Mouse (Mus musculus) forebrain, postnatal 0 days (tissue): ENCODE measurements around the gene Rundc1. TPM values are rescaled to one million over a fixed set of nuclear protein-coding genes. Genes with fewer than 3 reads are reported as not detected.
A peak's percentile ranks its signal among the peaks of the same experiment; 100 is the strongest.
"Not testable (repeated sequence)": the region's sequence is repeated elsewhere in the genome, so short reads cannot be mapped to it uniquely, and the experiment has no call there.

Experiments
- ATAC-seq: fragments of 200-750 bp; cut with Nextera tagmentation; 2 replicates; pipeline ENCODE4 v1.8.0; 2017; ENCODE audit warnings: mild to moderate bottlenecking, moderate library complexity
- DNase-seq: peaks from one replicate; pipeline ENCODE4 v3.0.0-alpha.2; 2015
- H3K27ac ChIP-seq: fragments of 300-500 bp; sonication (generic); 2 replicates; pipeline ENCODE4 v1.5.1; 2014; ENCODE audit warnings: low read depth, mild to moderate bottlenecking, antibody characterized with exemption, low read length, moderate library complexity, mixed read lengths
- H3K27me3 ChIP-seq: fragments of 300-500 bp; sonication (generic); 2 replicates; pipeline ENCODE4 v1.6.1; 2014; ENCODE audit warnings: mild to moderate bottlenecking, low read length, mixed read lengths; ENCODE audit not compliant: insufficient read depth
- H3K36me3 ChIP-seq: fragments of 300-500 bp; sonication (generic); 2 replicates; pipeline ENCODE4 v1.6.1; 2014; ENCODE audit warnings: mild to moderate bottlenecking, moderate library complexity; ENCODE audit not compliant: insufficient read depth
- H3K4me1 ChIP-seq: fragments of 300-500 bp; sonication (generic); 2 replicates; pipeline ENCODE4 v1.6.1; 2014; ENCODE audit warnings: antibody characterized with exemption; ENCODE audit not compliant: insufficient read depth
- H3K4me2 ChIP-seq: fragments of 300-500 bp; sonication (generic); 2 replicates; pipeline ENCODE4 v1.6.1; 2014; ENCODE audit warnings: low read depth, mild to moderate bottlenecking, moderate library complexity
- H3K4me3 ChIP-seq: fragments of 300-500 bp; sonication (generic); 2 replicates; pipeline ENCODE4 v1.5.1; 2014; ENCODE audit warnings: low read depth, low read length, mixed read lengths
- H3K9ac ChIP-seq: fragments of 300-500 bp; sonication (generic); 2 replicates; pipeline ENCODE4 v1.6.1; 2014; ENCODE audit warnings: mild to moderate bottlenecking
- H3K9me3 ChIP-seq: fragments of 300-500 bp; sonication (generic); 2 replicates; pipeline ENCODE4 v1.6.1; 2016; ENCODE audit warnings: low read length
- CTCF ChIP-seq: sonication (generic); IDR thresholded peaks from 2 replicates; pipeline ENCODE4 v1.5.1; 2016; ENCODE audit warnings: antibody characterized with exemption, control low read depth, low read depth
- WGBS: fragments of 180-500 bp; shearing (Covaris S2); extraction: QIAGEN DNeasy Blood & Tissue Kit; methylation state at CpG from one replicate; pipeline ENCODE4 v1.1.7; 2014; 5-methylcytosine and 5-hydroxymethylcytosine counted together
- polyA plus RNA-seq: library from polyadenylated mRNA; unstranded; fragments of >200 nt; fragmentation: Nextera tagmentation; extraction: Ambion mirVana; gene quantifications from 2 replicates; pipeline ENCODE4 v1.2.1, GENCODE M21; 2015
- total RNA-seq: library from RNA; depleted of rRNA; stranded (reverse); fragments of >200 nt; gene quantifications from 2 replicates; pipeline ENCODE4 v1.2.3, GENCODE M21; 2014

Rundc1 gene
- total and polyA plus RNA-seq, 2 experiments from 2014 or later = 12.6 to 24.4 TPM

GRCm38 (mm10) chr11:101431327-101431726 lies 6.4 kb downstream of the Rundc1 start:
- H3K9me3 ChIP-seq = no peaks in the 10 kb centered on the region
- TF ChIP-seq CTCF = no peak
- H3K27ac ChIP-seq = no peak overlapping the region
- DNase-seq (no peak), ATAC-seq (no peak)
- H3K36me3 ChIP-seq = peaks cover 59% of the 10 kb centered on the region
- 94% methylated on average over 9 of the region's 9 CpGs for WGBS
- H3K4me1 ChIP-seq = peaks cover 6% of the 10 kb centered on the region
- no peak overlapping the region for H3K4me2 ChIP-seq
- no peak overlapping the region for H3K4me3 ChIP-seq
- H3K9ac ChIP-seq = no peak overlapping the region
- H3K27me3 ChIP-seq = no peaks in the 10 kb centered on the region

GRCm38 (mm10) chr11:101433396-101433795 lies 8.5 kb downstream of the Rundc1 start:
- TF ChIP-seq CTCF = no peak
- no peaks in the 10 kb centered on the region for H3K9me3 ChIP-seq
- DNase-seq (no peak), ATAC-seq (no peak)
- H3K36me3 ChIP-seq = peaks cover 59% of the 10 kb centered on the region
- no peak overlapping the region for H3K27ac ChIP-seq
- no peak overlapping the region for H3K4me2 ChIP-seq
- no peak overlapping the region for H3K4me3 ChIP-seq
- 72% methylated on average over 13 of the region's 13 CpGs for WGBS
- no peaks in the 10 kb centered on the region for H3K27me3 ChIP-seq
- H3K4me1 ChIP-seq = no peaks in the 10 kb centered on the region
- no peak overlapping the region for H3K9ac ChIP-seq

- DNase-seq (no peak), ATAC-seq (no peak)
- Histone ChIP-seq H3K4me2 (no peak overlapping the region), H3K9me3 (no peaks in the 10 kb centered on the region), H3K27me3 (no peaks in the 10 kb centered on the region), H3K36me3 (peaks cover 44% of the 10 kb centered on the region), H3K27ac (no peak overlapping the region), H3K4me3 (no peak overlapping the region), H3K4me1 (no peaks in the 10 kb centered on the region), H3K9ac (no peak overlapping the region)
- 87% methylated on average over 4 of the region's 4 CpGs for WGBS
- TF ChIP-seq CTCF = no peak
These were observed 10.9 kb downstream of the Rundc1 start for GRCm38 (mm10) chr11:101435831-101436230.

GRCm38 (mm10) chr11:101436916-101437315 lies 12.0 kb downstream of the Rundc1 start:
- H3K4me1 ChIP-seq = no peaks in the 10 kb centered on the region
- H3K9me3 ChIP-seq = no peaks in the 10 kb centered on the region
- ATAC-seq (no peak), DNase-seq (no peak)
- no peak for TF ChIP-seq CTCF
- no peak overlapping the region for H3K4me3 ChIP-seq
- H3K9ac ChIP-seq = no peak overlapping the region
- H3K36me3 ChIP-seq = peaks cover 33% of the 10 kb centered on the region
- 49% methylated on average over 4 of the region's 4 CpGs for WGBS
- no peaks in the 10 kb centered on the region for H3K27me3 ChIP-seq
- no peak overlapping the region for H3K27ac ChIP-seq
- H3K4me2 ChIP-seq = no peak overlapping the region

GRCm38 (mm10) chr11:101438006-101438405 lies 13.1 kb downstream of the Rundc1 start:
- not testable (repeated sequence) for H3K9ac ChIP-seq, H3K27ac ChIP-seq, H3K4me3 ChIP-seq, H3K4me2 ChIP-seq, H3K4me1 ChIP-seq, H3K9me3 ChIP-seq, DNase-seq, H3K27me3 ChIP-seq, ATAC-seq
- 55% methylated on average over 3 of the region's 3 CpGs for WGBS
- H3K36me3 ChIP-seq = peaks cover 27% of the 10 kb centered on the region

GRCm38 (mm10) chr11:101441450-101442126 lies 16.7 kb downstream of the Rundc1 start:
- not testable (repeated sequence) for ATAC-seq, H3K9ac ChIP-seq, H3K27me3 ChIP-seq, H3K9me3 ChIP-seq, DNase-seq, H3K4me1 ChIP-seq, H3K27ac ChIP-seq
- H3K4me3 ChIP-seq = peak overlapping the region; percentile 31
- peak overlapping the region; percentile 40 for H3K4me2 ChIP-seq
- H3K36me3 ChIP-seq = peaks cover 26% of the 10 kb centered on the region
- WGBS = 36% methylated on average over 15 of the region's 15 CpGs

GRCm38 (mm10) chr11:101442127-101442693 lies 17.3 kb downstream of the Rundc1 start, which contains the start of gene Rpl27:
TSS of gene Rpl27 (plus strand) at chr11:101442298.
- peak within 1 kb of the TSS; percentile 87 for H3K27ac ChIP-seq
- peak within 1 kb of the TSS; percentile 74 for H3K4me3 ChIP-seq
- peak within 1 kb of the TSS; percentile 94 for H3K9ac ChIP-seq
- H3K36me3 ChIP-seq = peaks cover 26% of the 10 kb centered on the region
- H3K27me3 ChIP-seq = no peaks in the 10 kb centered on the region
- no peaks in the 10 kb centered on the region for H3K4me1 ChIP-seq
- peak; percentile 99 for DNase-seq
- peak; percentile 92 for TF ChIP-seq CTCF
- peak; percentile 98 for ATAC-seq
- WGBS = under 1% methylated on average over 42 of the region's 42 CpGs
- H3K9me3 ChIP-seq = no peaks in the 10 kb centered on the region
- peak within 1 kb of the TSS; percentile 59 for H3K4me2 ChIP-seq
